Mouse (Mus musculus): ENCODE measurements around the gene Srprb. TPM values are rescaled to one million over a fixed set of nuclear protein-coding genes. Genes with fewer than 3 reads are reported as not detected.

Gene Srprb
- polyA plus RNA-seq, 1 experiment from 2014 or later = 59.5 TPM

DNA sequence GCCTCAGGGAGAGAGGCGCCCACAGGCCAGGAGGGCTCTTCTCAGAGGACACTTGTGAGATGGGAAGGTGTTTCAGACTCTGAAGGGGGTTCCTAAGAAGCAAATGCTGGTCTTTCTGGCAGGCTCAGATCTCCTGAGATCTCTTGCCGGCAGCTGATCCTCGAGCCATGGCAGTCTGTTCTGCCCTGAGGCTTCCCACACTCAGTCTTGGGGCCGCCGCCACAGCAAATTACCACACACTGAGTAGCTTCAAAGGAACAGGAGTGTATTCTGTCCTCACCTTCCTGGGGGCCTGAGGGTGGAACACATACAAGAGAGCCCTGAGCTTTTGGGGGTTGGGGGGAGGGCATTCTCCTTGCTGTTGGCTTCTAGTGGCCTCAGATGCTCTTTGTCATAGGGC is 56.6 kb downstream of the Srprb start:
- Histone ChIP-seq H3K4me1 (replicated peaks; ENCODE audit: control insufficient read depth, insufficient read depth, low read length) (no peaks in the 10 kb centered on the region; the same call in none of the 2 replicates), H3K36me3 (ENCODE audit: control insufficient read depth, insufficient read depth, low read length) (no peaks in the 10 kb centered on the region), H3K27ac (ENCODE audit: low read depth) (no peak overlapping the region), H3K4me3 (ENCODE audit: low read depth, low read length) (no peak overlapping the region), H3K27me3 (replicated peaks; ENCODE audit: control insufficient read depth, insufficient read depth, low read length) (no peaks in the 10 kb centered on the region), H3K9ac (ENCODE audit: low read length) (no peak overlapping the region), H3K9me3 (ENCODE audit: control insufficient read depth, low read length) (no peaks in the 10 kb centered on the region), H3K4me2 (ENCODE audit: low read length) (no peak overlapping the region)
- no peak for DNase-seq (ENCODE audit: low spot score)
- no peak for ATAC-seq (replicated peaks; ENCODE audit: low FRiP score, low TSS enrichment, low read depth)
- 61% methylated on average over 5 of the region's 5 CpGs for WGBS

DNA sequence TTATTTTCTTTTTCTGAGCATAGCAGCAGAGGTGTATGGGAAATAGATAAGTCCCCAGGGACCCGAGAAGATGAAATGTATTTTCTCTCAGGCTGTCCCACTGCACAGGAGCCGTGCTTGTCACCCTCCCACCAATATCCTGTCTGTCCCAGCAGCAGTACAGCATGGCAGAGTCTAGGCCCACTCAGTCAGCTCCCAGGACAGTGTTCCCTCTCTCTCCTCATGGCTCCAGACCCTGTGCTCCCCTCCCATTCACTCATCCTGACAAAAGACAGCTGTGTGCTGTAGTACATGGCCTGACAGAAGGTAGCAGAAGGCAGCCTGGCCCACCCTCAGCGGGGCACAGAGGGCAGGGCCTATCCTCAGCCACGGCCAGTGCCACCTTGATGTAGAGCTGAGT is 58.1 kb downstream of the Srprb start:
- WGBS = 45% methylated on average over 4 of the region's 4 CpGs
- H3K9ac ChIP-seq (ENCODE audit: low read length) = no peak overlapping the region
- no peaks in the 10 kb centered on the region for H3K36me3 ChIP-seq (ENCODE audit: control insufficient read depth, insufficient read depth, low read length)
- H3K4me3 ChIP-seq (ENCODE audit: low read depth, low read length) = no peak overlapping the region
- ATAC-seq (replicated peaks; ENCODE audit: low FRiP score, low TSS enrichment, low read depth) (no peak), DNase-seq (ENCODE audit: low spot score) (no peak)
- H3K27ac ChIP-seq (ENCODE audit: low read depth) = no peak overlapping the region
- no peaks in the 10 kb centered on the region for H3K9me3 ChIP-seq (ENCODE audit: control insufficient read depth, low read length)
- H3K4me2 ChIP-seq (ENCODE audit: low read length) = no peak overlapping the region
- no peaks in the 10 kb centered on the region for H3K27me3 ChIP-seq (replicated peaks; ENCODE audit: control insufficient read depth, insufficient read depth, low read length)
- H3K4me1 ChIP-seq (replicated peaks; ENCODE audit: control insufficient read depth, insufficient read depth, low read length) = no peaks in the 10 kb centered on the region; the same call in none of the 2 replicates

DNA sequence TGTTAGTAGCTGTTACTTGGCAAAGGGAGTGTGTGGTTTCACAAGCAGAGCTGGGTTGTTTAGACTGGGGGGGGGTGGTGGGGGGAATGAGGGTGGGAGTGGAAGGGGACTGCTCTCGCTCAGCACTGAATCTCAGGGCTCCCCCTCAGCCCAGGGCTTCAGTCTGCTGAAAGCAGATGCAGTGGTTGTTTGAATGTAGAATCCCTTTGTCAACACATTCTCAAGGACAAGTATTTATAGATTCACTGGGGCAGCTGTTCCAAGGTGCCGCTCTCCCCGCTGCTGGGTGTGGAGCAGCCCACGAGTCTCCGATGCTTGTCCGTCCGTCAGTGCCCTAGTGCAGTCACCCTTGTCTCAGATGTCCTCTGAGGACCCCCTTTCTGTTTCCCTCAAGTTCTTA is 60.7 kb downstream of the Srprb start:
- ATAC-seq (replicated peaks; ENCODE audit: low FRiP score, low TSS enrichment, low read depth) = no peak

DNA sequence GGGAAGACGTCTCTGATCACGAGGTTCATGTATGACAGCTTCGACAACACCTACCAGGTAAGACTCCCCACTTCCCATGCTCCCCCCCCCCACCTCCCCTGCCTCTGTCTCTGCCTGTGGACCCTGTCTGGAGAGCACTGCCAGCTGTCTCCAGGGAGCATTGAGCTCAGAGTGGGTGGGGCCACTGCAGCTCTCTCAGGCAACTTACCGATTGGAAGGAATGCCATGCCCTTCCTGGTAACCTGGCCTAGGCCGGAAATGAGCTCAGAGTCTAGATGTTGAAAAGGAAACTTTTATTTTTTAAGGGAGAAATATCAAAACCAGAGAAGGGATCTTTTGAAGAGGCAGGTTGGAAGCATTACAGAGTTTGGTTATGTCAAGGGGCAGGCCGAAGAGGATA is 61.6 kb downstream of the Srprb start:
- ATAC-seq (replicated peaks; ENCODE audit: low FRiP score, low TSS enrichment, low read depth) = no peak
- Histone ChIP-seq H3K9ac (ENCODE audit: low read length) (no peak overlapping the region), H3K4me1 (replicated peaks; ENCODE audit: control insufficient read depth, insufficient read depth, low read length) (no peaks in the 10 kb centered on the region; the same call in 1 of the 2 replicates), H3K36me3 (ENCODE audit: control insufficient read depth, insufficient read depth, low read length) (no peaks in the 10 kb centered on the region), H3K4me3 (ENCODE audit: low read depth, low read length) (no peak overlapping the region), H3K27me3 (replicated peaks; ENCODE audit: control insufficient read depth, insufficient read depth, low read length) (no peaks in the 10 kb centered on the region), H3K9me3 (ENCODE audit: control insufficient read depth, low read length) (no peaks in the 10 kb centered on the region), H3K4me2 (ENCODE audit: low read length) (no peak overlapping the region), H3K27ac (ENCODE audit: low read depth) (no peak overlapping the region)
- DNase-seq (ENCODE audit: low spot score) = no peak
- 82% methylated on average over 6 of the region's 6 CpGs for WGBS

More for the DNA sequence above, 60.7 kb downstream of the Srprb start:
- Histone ChIP-seq H3K27ac (ENCODE audit: low read depth) (no peak overlapping the region), H3K4me3 (ENCODE audit: low read depth, low read length) (no peak overlapping the region), H3K36me3 (ENCODE audit: control insufficient read depth, insufficient read depth, low read length) (no peaks in the 10 kb centered on the region), H3K9ac (ENCODE audit: low read length) (no peak overlapping the region), H3K4me1 (replicated peaks; ENCODE audit: control insufficient read depth, insufficient read depth, low read length) (no peaks in the 10 kb centered on the region; the same call in 1 of the 2 replicates), H3K4me2 (ENCODE audit: low read length) (no peak overlapping the region), H3K9me3 (ENCODE audit: control insufficient read depth, low read length) (no peaks in the 10 kb centered on the region), H3K27me3 (replicated peaks; ENCODE audit: control insufficient read depth, insufficient read depth, low read length) (no peaks in the 10 kb centered on the region)
- DNase-seq (ENCODE audit: low spot score) = no peak
- WGBS = 83% methylated on average over 7 of the region's 7 CpGs

DNA sequence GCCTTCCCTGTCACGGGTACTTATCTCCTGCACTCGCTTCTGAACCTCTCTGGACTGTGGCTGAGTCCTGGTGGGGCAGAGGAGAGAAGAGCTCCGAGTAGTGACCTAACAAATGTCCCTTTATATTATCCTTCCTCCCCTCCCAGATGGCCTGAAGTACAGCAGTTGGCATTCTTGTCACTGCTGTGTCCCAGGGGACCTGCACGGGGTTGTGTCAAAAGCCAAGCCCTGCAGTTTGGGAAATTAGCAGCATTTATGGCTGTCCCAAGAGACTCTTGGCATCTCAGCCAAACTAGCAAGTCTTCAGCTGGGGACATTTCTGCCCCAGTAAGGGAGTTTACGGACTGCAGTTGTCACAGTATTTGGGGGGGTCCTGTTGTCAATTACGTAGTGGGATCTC is 62.5 kb downstream of the Srprb start:
- WGBS = 61% methylated on average over 6 of the region's 6 CpGs
- no peak overlapping the region for H3K4me3 ChIP-seq (ENCODE audit: low read depth, low read length)
- H3K4me1 ChIP-seq (replicated peaks; ENCODE audit: control insufficient read depth, insufficient read depth, low read length) = no peaks in the 10 kb centered on the region; the same call in 1 of the 2 replicates
- ATAC-seq (replicated peaks; ENCODE audit: low FRiP score, low TSS enrichment, low read depth) (no peak), DNase-seq (ENCODE audit: low spot score) (no peak)
- H3K4me2 ChIP-seq (ENCODE audit: low read length) = no peak overlapping the region
- no peak overlapping the region for H3K9ac ChIP-seq (ENCODE audit: low read length)
- no peaks in the 10 kb centered on the region for H3K9me3 ChIP-seq (ENCODE audit: control insufficient read depth, low read length)
- H3K27ac ChIP-seq (ENCODE audit: low read depth) = no peak overlapping the region
- no peaks in the 10 kb centered on the region for H3K27me3 ChIP-seq (replicated peaks; ENCODE audit: control insufficient read depth, insufficient read depth, low read length)
- no peaks in the 10 kb centered on the region for H3K36me3 ChIP-seq (ENCODE audit: control insufficient read depth, insufficient read depth, low read length)

Other genes with a start within 250 kb of the Srprb start
- gene Slco2a1, start 213.4 kb downstream of the Srprb start, polyA plus RNA-seq (2014; fragmentation: Nextera tagmentation; extraction: Ambion mirVana) = 5.5 and 7.0 TPM in 2 replicates
- gene Rab6b, start 90.3 kb downstream of the Srprb start, polyA plus RNA-seq (2014; fragmentation: Nextera tagmentation; extraction: Ambion mirVana) = 5.1 and 5.6 TPM in 2 replicates
- 3.9 TPM in 1 of 2 replicates, not detected in the other for gene Gm20425, start 28.2 kb upstream of the Srprb start, polyA plus RNA-seq (2014; fragmentation: Nextera tagmentation; extraction: Ambion mirVana)
- gene Trf, start 28.3 kb upstream of the Srprb start, polyA plus RNA-seq (2014; fragmentation: Nextera tagmentation; extraction: Ambion mirVana) = 77.5 and 85.0 TPM in 2 replicates
- 1.1 TPM in 2 replicates for gene 1300017J02Rik, start 102.9 kb upstream of the Srprb start, polyA plus RNA-seq (2014; fragmentation: Nextera tagmentation; extraction: Ambion mirVana)
- 68.9 and 74.6 TPM in 2 replicates for gene Topbp1, start 103.1 kb upstream of the Srprb start, polyA plus RNA-seq (2014; fragmentation: Nextera tagmentation; extraction: Ambion mirVana)
- gene Cdv3, start 163.7 kb upstream of the Srprb start, polyA plus RNA-seq (2014; fragmentation: Nextera tagmentation; extraction: Ambion mirVana) = 85.0 and 99.1 TPM in 2 replicates

All from intestine, embryonic 14.5 days (tissue).